Mouse (Mus musculus): ENCODE data around the gene 2700049A03Rik. TPM values are rescaled to one million over a fixed set of nuclear protein-coding genes. Genes with fewer than 3 reads are reported as not detected.
"Not testable (repeated sequence)": the region's sequence is repeated elsewhere in the genome, so short reads cannot be mapped to it uniquely, and the experiment has no call there.

Gene 2700049A03Rik
- 13.2 and 15.6 TPM in 2 replicates for polyA plus RNA-seq (2014; fragmentation: Nextera tagmentation; extraction: Ambion mirVana)

DNA sequence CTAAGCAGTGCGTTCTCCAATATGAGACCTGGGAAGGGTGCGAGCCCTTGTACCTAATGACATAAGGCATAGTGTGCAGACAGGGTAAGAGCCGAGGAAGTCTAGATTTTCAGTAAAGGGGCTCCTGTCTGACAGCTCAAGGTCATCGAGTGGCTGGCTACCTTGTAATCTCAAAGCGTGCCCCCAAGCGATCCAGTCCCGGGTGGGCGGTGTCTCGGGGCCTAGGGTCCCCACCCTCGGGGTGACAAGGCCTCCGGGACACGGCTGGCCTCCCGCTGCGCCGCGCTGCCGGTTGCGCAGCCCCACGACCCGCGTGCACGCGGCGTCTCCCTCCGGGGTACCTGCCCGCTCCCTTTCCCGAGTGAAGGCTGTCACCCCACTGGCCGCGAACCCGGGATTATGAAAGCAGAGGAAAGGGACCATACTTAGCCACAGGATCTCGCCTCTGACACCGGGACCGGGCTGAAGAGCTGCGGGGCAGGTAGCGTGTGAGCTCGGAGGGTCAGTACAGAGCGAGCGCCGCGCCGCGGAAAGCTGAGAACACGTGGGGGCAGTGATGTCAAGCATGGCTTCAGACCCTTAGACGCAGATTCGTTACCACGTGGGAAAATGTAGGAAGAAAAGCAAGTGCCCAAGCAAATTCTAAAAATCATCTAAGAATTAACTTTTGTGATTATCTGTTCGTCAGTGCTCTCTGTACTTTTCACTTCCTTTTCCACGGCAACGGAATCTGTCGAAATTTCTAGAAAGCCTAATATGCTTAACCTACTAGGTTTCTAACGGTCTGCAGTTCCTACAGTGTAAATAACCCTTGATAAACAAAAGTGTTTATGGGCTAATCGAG is at the start of gene 2700049A03Rik, which contains the start of gene Timm9:
TSS of gene 2700049A03Rik (plus strand) at position 719 of the 844 bp plus-strand sequence.
TSS of gene Timm9 (minus strand) at position 555 of the 844 bp plus-strand sequence.
- Histone ChIP-seq H3K4me3 (ENCODE audit: low read depth, low read length) (peak within 1 kb of the TSS; percentile 93), H3K9me3 (ENCODE audit: control insufficient read depth, low read length) (no peaks in the 10 kb centered on the region), H3K4me2 (ENCODE audit: low read length) (peak within 1 kb of the TSS; percentile 86), H3K27me3 (replicated peaks; ENCODE audit: control insufficient read depth, insufficient read depth, low read length) (no peaks in the 10 kb centered on the region), H3K9ac (ENCODE audit: low read length) (peak within 1 kb of the TSS; percentile 77), H3K27ac (ENCODE audit: low read depth) (peak within 1 kb of the TSS; percentile 78), H3K36me3 (ENCODE audit: control insufficient read depth, insufficient read depth, low read length) (peaks cover 38% of the 10 kb centered on the region), H3K4me1 (replicated peaks; ENCODE audit: control insufficient read depth, insufficient read depth, low read length) (peaks cover 8% of the 10 kb centered on the region)
- DNase-seq (ENCODE audit: low spot score) = peak; percentile 89
- ATAC-seq (replicated peaks; ENCODE audit: low FRiP score, low TSS enrichment, low read depth) = peak; percentile 94
- WGBS = under 1% methylated on average over 52 of the region's 52 CpGs

DNA sequence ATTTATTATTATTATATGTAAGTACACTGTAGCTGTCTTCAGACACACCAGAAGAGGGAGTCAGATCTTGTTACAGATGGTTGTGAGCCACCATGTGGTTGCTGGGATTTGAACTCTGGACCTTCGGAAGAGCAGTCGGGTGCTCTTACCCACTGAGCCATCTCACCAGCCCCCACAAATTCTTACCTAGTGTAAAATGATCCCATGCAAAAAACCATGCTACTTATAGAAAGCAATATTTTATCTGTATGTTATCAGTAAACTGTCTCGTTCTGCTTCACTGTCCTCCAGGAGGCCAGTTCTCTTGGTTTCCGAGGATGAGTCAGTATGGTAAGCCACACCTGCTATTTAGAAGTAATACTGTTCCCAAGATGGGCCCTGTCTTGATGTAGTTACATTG is 32.4 kb upstream of the 2700049A03Rik start:
- ATAC-seq (replicated peaks; ENCODE audit: low FRiP score, low TSS enrichment, low read depth); H3K4me2 ChIP-seq (ENCODE audit: low read length); H3K9me3 ChIP-seq (ENCODE audit: control insufficient read depth, low read length); H3K4me1 ChIP-seq (replicated peaks; ENCODE audit: control insufficient read depth, insufficient read depth, low read length); DNase-seq (ENCODE audit: low spot score); H3K27ac ChIP-seq (ENCODE audit: low read depth); H3K9ac ChIP-seq (ENCODE audit: low read length); H3K36me3 ChIP-seq (ENCODE audit: control insufficient read depth, insufficient read depth, low read length); H3K27me3 ChIP-seq (replicated peaks; ENCODE audit: control insufficient read depth, insufficient read depth, low read length); H3K4me3 ChIP-seq (ENCODE audit: low read depth, low read length): not testable (repeated sequence)
- 80% methylated on average over 4 of the region's 4 CpGs for WGBS

DNA sequence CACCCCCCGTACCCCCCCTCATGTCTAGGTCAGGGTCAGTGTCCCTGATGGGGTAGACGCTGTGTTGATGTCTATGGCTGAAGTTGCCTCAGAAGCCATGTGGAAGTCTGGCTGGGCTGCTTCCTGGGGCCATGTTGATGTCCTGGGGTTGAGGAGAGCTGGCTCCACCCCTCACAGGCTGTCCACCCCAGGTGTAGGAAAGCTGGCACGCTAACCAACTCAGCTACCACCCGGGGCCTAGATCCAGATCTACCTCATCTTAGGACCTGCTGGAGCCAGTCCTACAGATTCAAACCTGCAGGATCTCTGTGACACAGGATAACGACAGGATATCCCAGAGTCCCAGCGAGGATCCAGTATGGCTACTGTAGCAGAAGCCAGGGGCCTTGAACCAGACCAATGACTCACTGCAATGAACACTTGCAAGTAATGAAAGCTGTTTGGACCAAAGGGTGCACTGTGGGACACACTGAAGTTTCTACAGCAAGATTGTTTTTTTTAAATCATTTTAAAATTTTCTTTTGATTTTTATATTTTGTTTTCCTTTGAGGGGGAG is 29.4 kb upstream of the 2700049A03Rik start:
- Histone ChIP-seq H3K4me2 (ENCODE audit: low read length) (no peak overlapping the region), H3K4me3 (ENCODE audit: low read depth, low read length) (no peak overlapping the region), H3K27me3 (replicated peaks; ENCODE audit: control insufficient read depth, insufficient read depth, low read length) (no peaks in the 10 kb centered on the region), H3K36me3 (ENCODE audit: control insufficient read depth, insufficient read depth, low read length) (no peaks in the 10 kb centered on the region), H3K27ac (ENCODE audit: low read depth) (no peak overlapping the region), H3K9me3 (ENCODE audit: control insufficient read depth, low read length) (no peaks in the 10 kb centered on the region), H3K4me1 (replicated peaks; ENCODE audit: control insufficient read depth, insufficient read depth, low read length) (no peaks in the 10 kb centered on the region), H3K9ac (ENCODE audit: low read length) (no peak overlapping the region)
- DNase-seq (ENCODE audit: low spot score) = no peak
- no peak for ATAC-seq (replicated peaks; ENCODE audit: low FRiP score, low TSS enrichment, low read depth)
- WGBS = 84% methylated on average over 6 of the region's 6 CpGs

DNA sequence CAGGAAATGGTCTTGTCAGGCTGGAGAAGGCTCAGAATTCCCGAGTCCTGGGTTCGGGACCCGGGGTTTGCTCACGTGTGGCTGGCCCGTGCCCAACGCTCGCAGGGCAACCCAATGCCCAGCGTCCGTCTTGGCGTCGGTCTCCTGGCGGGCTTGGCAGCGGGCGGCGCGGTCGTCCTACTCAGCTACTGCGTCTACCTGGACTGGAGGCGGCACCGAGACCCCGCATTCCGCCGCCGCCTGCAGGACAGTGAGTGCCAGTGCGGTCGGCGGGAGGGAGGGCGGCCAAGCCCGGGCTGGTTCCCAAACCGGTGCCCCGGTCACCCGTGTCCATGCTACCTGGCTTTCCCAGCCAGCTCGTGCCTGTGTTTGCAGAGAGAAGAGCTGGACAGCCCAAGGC is 25.3 kb upstream of the 2700049A03Rik start, which contains the start of gene Tomm20l:
TSS of gene Tomm20l (plus strand) at position 98 of the 400 bp plus-strand sequence.
- DNase-seq (ENCODE audit: low spot score) (peak; percentile 64), ATAC-seq (replicated peaks; ENCODE audit: low FRiP score, low TSS enrichment, low read depth) (peak; percentile 63)
- peak within 1 kb of the TSS; percentile 10; the same call in 1 of the 2 replicates for H3K9ac ChIP-seq (ENCODE audit: low read length)
- 13% methylated on average over 33 of the region's 33 CpGs for WGBS
- no peaks in the 10 kb centered on the region for H3K4me1 ChIP-seq (replicated peaks; ENCODE audit: control insufficient read depth, insufficient read depth, low read length)
- peak within 1 kb of the TSS; percentile 51 for H3K4me2 ChIP-seq (ENCODE audit: low read length)
- H3K4me3 ChIP-seq (ENCODE audit: low read depth, low read length) = peak within 1 kb of the TSS; percentile 17
- no peaks in the 10 kb centered on the region for H3K36me3 ChIP-seq (ENCODE audit: control insufficient read depth, insufficient read depth, low read length)
- no peak within 1 kb of the TSS for H3K27ac ChIP-seq (ENCODE audit: low read depth)
- no peaks in the 10 kb centered on the region for H3K27me3 ChIP-seq (replicated peaks; ENCODE audit: control insufficient read depth, insufficient read depth, low read length)
- H3K9me3 ChIP-seq (ENCODE audit: control insufficient read depth, low read length) = no peaks in the 10 kb centered on the region

DNA sequence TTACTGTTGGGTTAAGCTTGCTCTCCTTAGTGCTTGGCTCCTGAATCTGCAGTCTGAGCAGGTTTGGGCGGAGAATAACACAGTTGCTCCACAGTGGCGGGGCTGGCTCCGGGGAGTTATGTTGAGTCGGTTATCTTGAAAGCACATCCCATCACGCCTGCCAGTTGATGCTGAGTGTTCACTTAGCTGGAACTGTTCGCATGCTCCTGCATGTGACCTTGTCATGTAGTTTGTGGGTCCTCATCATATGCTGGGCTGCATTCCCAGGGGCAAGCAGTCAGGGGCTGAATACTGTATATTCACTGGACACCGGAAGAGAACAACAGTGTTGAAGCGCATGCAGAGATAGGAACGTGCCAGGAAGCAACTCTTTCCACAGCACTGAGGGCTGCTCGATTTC is 23.6 kb upstream of the 2700049A03Rik start:
- Histone ChIP-seq H3K27me3 (replicated peaks; ENCODE audit: control insufficient read depth, insufficient read depth, low read length) (no peaks in the 10 kb centered on the region), H3K9me3 (ENCODE audit: control insufficient read depth, low read length) (no peaks in the 10 kb centered on the region), H3K36me3 (ENCODE audit: control insufficient read depth, insufficient read depth, low read length) (no peaks in the 10 kb centered on the region), H3K9ac (ENCODE audit: low read length) (no peak overlapping the region), H3K4me1 (replicated peaks; ENCODE audit: control insufficient read depth, insufficient read depth, low read length) (no peaks in the 10 kb centered on the region), H3K4me2 (ENCODE audit: low read length) (no peak overlapping the region), H3K4me3 (ENCODE audit: low read depth, low read length) (no peak overlapping the region), H3K27ac (ENCODE audit: low read depth) (no peak overlapping the region)
- WGBS = 71% methylated on average over 10 of the region's 10 CpGs
- no peak for DNase-seq (ENCODE audit: low spot score)
- no peak for ATAC-seq (replicated peaks; ENCODE audit: low FRiP score, low TSS enrichment, low read depth)

DNA sequence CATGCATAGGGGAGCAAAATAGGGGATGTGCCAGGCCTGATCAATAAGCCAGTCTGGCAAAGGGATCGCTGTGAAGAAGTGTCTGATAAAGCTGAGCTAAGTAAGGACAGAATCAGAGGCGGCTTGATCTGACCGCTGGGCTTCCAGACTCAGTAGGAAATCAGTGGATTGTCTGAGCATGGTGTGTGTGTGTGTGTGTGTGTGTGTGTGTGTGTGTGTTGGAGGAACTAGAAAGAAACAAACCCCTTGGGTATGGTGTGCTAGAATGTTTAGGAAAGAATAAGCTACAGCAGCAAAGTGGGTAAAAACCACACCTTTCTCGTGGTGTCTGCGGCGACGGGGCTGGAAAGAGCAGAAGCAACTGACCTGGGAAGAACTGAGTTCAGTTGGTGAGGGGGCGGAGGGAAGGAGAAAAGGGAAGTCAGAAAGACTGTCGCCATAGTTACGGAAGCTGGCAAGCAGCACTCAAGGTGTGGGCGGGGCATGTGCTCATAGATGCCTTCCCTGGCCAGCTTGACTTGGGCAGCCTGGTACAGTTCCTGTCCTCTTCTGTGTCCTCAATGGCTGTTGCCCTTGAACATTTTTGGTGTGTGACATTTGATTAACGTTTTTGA is 22.9 kb upstream of the 2700049A03Rik start:
- DNase-seq (ENCODE audit: low spot score) (no peak), ATAC-seq (replicated peaks; ENCODE audit: low FRiP score, low TSS enrichment, low read depth) (no peak; the same call in 1 of the 2 replicates)
- 25% methylated on average over 12 of the region's 12 CpGs for WGBS
- no peak overlapping the region for H3K27ac ChIP-seq (ENCODE audit: low read depth)
- no peaks in the 10 kb centered on the region for H3K36me3 ChIP-seq (ENCODE audit: control insufficient read depth, insufficient read depth, low read length)
- no peak overlapping the region for H3K4me2 ChIP-seq (ENCODE audit: low read length)
- H3K9me3 ChIP-seq (ENCODE audit: control insufficient read depth, low read length) = no peaks in the 10 kb centered on the region
- H3K4me1 ChIP-seq (replicated peaks; ENCODE audit: control insufficient read depth, insufficient read depth, low read length) = no peaks in the 10 kb centered on the region
- no peaks in the 10 kb centered on the region for H3K27me3 ChIP-seq (replicated peaks; ENCODE audit: control insufficient read depth, insufficient read depth, low read length)
- no peak overlapping the region for H3K9ac ChIP-seq (ENCODE audit: low read length)
- no peak overlapping the region for H3K4me3 ChIP-seq (ENCODE audit: low read depth, low read length)

DNA sequence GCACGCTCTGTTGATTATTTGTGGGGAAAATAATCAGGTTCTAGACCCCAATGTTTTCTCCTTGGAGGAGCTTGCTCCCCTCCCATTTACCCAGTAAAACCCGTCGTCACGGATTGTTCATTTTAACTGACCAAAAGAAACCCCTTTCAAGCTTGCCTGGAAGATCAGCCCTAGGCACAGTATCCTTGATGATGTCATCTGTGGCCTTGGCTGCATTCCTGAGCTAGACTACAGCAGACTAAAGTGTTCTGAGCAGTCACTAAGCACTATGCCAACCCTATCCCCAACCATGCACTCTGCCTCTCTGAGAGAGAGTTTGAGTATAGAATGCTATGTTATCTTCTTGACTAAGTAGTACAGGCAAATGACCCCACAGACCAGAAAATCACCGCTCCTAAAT is 20.2 kb upstream of the 2700049A03Rik start:
- H3K4me3 ChIP-seq (ENCODE audit: low read depth, low read length) = no peak overlapping the region
- 79% methylated on average over 5 of the region's 5 CpGs for WGBS
- ATAC-seq (replicated peaks; ENCODE audit: low FRiP score, low TSS enrichment, low read depth) (no peak), DNase-seq (ENCODE audit: low spot score) (no peak)
- H3K27me3 ChIP-seq (replicated peaks; ENCODE audit: control insufficient read depth, insufficient read depth, low read length) = no peaks in the 10 kb centered on the region
- no peaks in the 10 kb centered on the region for H3K36me3 ChIP-seq (ENCODE audit: control insufficient read depth, insufficient read depth, low read length)
- no peaks in the 10 kb centered on the region for H3K9me3 ChIP-seq (ENCODE audit: control insufficient read depth, low read length)
- no peak overlapping the region for H3K4me2 ChIP-seq (ENCODE audit: low read length)
- H3K27ac ChIP-seq (ENCODE audit: low read depth) = no peak overlapping the region
- H3K4me1 ChIP-seq (replicated peaks; ENCODE audit: control insufficient read depth, insufficient read depth, low read length) = no peaks in the 10 kb centered on the region
- no peak overlapping the region for H3K9ac ChIP-seq (ENCODE audit: low read length)

DNA sequence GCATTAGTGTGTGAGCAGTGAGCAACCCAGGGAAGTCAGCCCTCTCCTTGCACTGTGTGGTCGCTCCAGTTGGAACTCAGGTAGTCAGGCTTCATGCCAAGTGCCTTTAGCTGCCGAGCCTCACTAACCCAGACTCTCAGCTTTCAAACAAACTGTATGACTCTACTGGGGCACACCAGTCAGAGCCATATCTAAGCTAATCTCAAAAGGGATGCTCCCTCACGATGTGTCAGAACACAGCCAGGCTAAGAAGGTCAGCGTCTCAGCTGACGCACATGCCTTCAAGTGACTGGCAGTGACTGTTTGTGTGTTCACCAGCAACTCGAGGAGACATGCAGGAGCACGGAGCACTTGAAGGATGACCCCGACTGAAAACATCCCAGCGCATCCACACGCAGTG is 13.9 kb upstream of the 2700049A03Rik start:
- Histone ChIP-seq H3K36me3 (ENCODE audit: control insufficient read depth, insufficient read depth, low read length) (peaks cover 44% of the 10 kb centered on the region), H3K4me2 (ENCODE audit: low read length) (no peak overlapping the region), H3K27ac (ENCODE audit: low read depth) (no peak overlapping the region), H3K27me3 (replicated peaks; ENCODE audit: control insufficient read depth, insufficient read depth, low read length) (no peaks in the 10 kb centered on the region), H3K9me3 (ENCODE audit: control insufficient read depth, low read length) (no peaks in the 10 kb centered on the region), H3K4me1 (replicated peaks; ENCODE audit: control insufficient read depth, insufficient read depth, low read length) (no peaks in the 10 kb centered on the region), H3K9ac (ENCODE audit: low read length) (no peak overlapping the region), H3K4me3 (ENCODE audit: low read depth, low read length) (no peak overlapping the region)
- ATAC-seq (replicated peaks; ENCODE audit: low FRiP score, low TSS enrichment, low read depth) (no peak), DNase-seq (ENCODE audit: low spot score) (peak; percentile 37)
- WGBS = 88% methylated on average over 10 of the region's 10 CpGs
